Mouse (Mus musculus) v-Abl transformed pro-B cells (cell line): ENCODE results near the gene LTO1.

Experiments
- in situ Hi-C, 2 experiments: fragments of 400-800 bp; cut with MboI; formaldehyde crosslinking; loops; one replicate each; pipeline ENCODE4 v1.15.1; 2025; ENCODE audit not compliant: unreplicated experiment in 2 of 2

Gene LTO1

GRCm38 (mm10) chr7:144937899-144938517, 23.1 kb downstream of the LTO1 start:
- in situ Hi-C loops, result loop anchor here (5.0 kb wide), 3 partner anchors 159 to 304 kb away; no protein-coding TSS in a partner anchor

- in situ Hi-C loops, result loop anchor here (5.0 kb wide), 3 partner anchors 158 to 303 kb away; no protein-coding TSS in a partner anchor
These were observed 23.9 kb downstream of the LTO1 start for GRCm38 (mm10) chr7:144938661-144939343.

GRCm38 (mm10) chr7:144939344-144940002, 24.6 kb downstream of the LTO1 start, which contains the start of gene Ccnd1:
Ccnd1 (minus strand) TSS chr7:144939925.
- in situ Hi-C loops, result loop anchor here (5.0 kb wide), 3 partner anchors 158 to 303 kb away; no protein-coding TSS in a partner anchor

- in situ Hi-C loops, result no loop called here
These were observed 25.2 kb downstream of the LTO1 start for GRCm38 (mm10) chr7:144940003-144940571.

GRCm38 (mm10) chr7:144940585-144940984, 25.7 kb downstream of the LTO1 start:
- in situ Hi-C loops, result no loop called here

- in situ Hi-C loops, result no loop called here
These were observed 26.4 kb downstream of the LTO1 start for GRCm38 (mm10) chr7:144941242-144941831.

GRCm38 (mm10) chr7:144942071-144942743, 27.3 kb downstream of the LTO1 start:
- in situ Hi-C loops, result no loop called here

- in situ Hi-C loops, result no loop called here
These were observed 27.8 kb downstream of the LTO1 start for GRCm38 (mm10) chr7:144942744-144943135.

GRCm38 (mm10) chr7:144943254-144943653, 28.4 kb downstream of the LTO1 start:
- in situ Hi-C loops, result no loop called here

GRCm38 (mm10) chr7:144958509-144959395, 43.9 kb downstream of the LTO1 start:
- in situ Hi-C loops, result no loop called here

GRCm38 (mm10) chr7:144963911-144964310, 49.0 kb downstream of the LTO1 start:
- in situ Hi-C loops, result no loop called here

GRCm38 (mm10) chr7:144964316-144964715, 49.4 kb downstream of the LTO1 start:
- in situ Hi-C loops, result no loop called here

GRCm38 (mm10) chr7:144965893-144966292, 51.0 kb downstream of the LTO1 start:
- in situ Hi-C loops, result no loop called here

- in situ Hi-C loops, result no loop called here
These were observed 56.3 kb downstream of the LTO1 start for GRCm38 (mm10) chr7:144970997-144971768.

- in situ Hi-C loops, result no loop called here
These were observed 56.9 kb downstream of the LTO1 start for GRCm38 (mm10) chr7:144971769-144972168.

GRCm38 (mm10) chr7:144973461-144973860, 58.6 kb downstream of the LTO1 start:
- in situ Hi-C loops, result no loop called here

- in situ Hi-C loops, result no loop called here
These were observed 62.2 kb downstream of the LTO1 start for GRCm38 (mm10) chr7:144977121-144977520.

- in situ Hi-C loops, result no loop called here
These were observed 64.9 kb downstream of the LTO1 start for GRCm38 (mm10) chr7:144979814-144980213.
